Mouse (Mus musculus) kidney, adult 9 months (tissue): Measurements from ENCODE around the gene Zfp78.
"Not testable (repeated sequence)": the region's sequence is repeated elsewhere in the genome, so short reads cannot be mapped to it uniquely, and the experiment has no call there.

Experiments
- DNase-seq: peaks from one replicate; pipeline ENCODE4 v3.0.0; 2022

Zfp78 gene

DNA sequence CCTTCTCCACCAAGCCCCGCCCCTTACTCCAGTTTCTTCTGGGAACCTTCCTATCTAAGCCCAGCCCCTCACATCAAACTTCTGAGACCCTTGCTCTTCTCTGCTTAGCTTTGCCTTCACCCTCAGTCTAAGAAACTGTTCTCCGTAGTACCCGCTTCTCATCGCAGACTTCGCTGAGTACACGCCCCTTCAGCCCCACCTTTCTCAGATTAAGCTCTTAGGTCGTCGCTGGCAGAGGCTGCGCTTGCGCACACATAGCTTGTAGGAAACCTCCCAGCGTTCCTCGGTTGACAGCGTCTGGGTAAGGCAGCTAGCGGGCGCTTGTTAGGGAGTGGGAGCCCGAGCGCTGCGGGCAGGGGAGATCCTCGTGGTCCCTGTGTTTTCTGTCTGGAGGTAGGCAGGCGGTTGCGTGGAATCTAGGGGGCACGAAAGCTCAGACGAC lies at the start of gene Zfp78:
TSS of gene Zfp78 (plus strand) at position 234 of the 442 bp plus-strand sequence.
- DNase-seq, result no peak

DNA sequence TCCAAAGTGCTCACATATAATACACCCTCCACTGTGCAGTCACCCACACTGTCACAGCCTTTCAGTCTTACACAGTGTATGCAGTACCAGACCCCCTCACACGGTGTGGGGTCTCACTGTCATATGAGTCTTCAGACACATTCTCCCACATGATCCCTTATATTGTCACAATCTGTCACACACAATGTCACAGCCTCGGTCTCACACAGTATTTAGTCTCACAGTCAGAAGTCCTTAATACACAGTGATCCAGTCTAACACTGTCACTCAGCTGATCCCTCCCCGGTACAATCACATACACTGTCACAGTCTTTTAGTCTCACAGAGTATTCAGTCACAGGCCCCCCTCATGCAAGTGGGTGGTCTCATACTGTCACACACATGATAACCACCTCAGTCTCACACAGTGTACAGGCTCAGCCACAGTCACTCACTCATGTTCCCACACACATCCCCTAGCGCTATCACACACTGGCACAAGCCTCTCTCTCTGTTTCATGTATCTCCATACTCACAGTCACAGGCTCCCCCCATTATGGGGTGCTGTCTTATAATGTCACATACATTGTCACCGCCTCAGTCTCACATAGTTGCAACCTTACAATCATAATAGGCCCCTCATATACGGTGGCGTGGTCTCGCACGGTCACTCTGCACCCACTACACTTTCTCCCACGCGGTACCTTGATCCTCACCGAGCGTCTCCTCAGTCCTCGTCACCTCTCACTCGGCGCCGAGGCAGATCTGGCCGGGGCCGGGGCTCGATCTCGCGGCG lies 32.4 kb upstream of the Zfp78 start:
- no peak for DNase-seq

DNA sequence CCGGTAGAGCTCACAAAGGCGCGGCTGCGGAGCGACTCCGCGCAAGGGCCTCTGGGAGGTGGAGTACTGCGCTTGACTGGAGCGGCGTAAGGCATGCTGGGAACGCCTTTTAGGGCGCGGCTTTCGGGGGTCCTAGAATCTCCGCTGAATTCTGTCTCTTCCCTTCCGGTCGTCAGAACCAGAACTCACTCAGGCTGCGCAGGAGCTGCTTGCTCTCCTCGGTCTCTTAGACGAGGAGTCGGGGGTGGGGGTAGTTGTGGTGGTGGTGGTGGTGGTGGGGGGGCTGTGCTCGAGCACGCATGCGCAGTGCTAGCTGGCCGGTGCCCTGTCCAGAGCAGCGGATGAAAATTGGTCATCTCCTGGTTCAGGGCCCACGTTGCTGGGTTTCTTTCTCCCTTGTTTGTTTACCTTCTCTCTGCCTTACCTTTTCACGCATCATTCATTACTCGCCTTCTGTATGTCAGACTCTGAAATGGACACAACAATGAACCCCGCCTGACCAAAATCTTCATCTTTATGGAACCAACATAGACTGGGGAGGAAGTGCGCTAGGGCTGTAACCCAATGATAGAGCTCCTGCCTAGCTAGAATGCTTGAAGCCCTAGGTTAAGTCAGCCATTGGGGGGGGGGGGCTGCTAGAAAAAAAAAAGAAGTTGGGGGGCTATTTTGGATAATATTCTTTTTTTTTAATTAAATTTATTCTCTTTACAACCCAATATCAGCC lies 31.7 kb upstream of the Zfp78 start, which contains the start of gene Zfp583:
TSS of gene Zfp583 (minus strand) at position 53 of the 724 bp plus-strand sequence.
- peak; percentile 78 for DNase-seq

DNA sequence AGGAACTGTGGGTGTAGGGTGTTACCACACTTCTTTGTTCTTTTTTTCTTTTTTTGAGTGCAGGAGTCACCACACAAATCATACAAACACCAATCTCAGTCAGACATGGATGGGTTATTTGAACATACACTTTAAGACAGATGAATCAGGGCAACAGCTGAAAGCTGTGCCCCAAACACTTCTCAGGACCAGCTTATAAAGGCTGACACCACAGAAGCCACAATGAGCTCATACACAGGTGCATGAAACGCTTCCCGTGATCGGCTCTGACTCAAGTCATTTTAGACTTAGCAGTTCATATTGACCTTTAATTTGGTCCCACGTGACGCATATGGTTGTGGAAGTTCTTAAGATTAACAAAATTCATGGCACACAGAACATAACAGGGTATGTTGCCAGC lies 23.2 kb upstream of the Zfp78 start:
- no peak for DNase-seq

DNA sequence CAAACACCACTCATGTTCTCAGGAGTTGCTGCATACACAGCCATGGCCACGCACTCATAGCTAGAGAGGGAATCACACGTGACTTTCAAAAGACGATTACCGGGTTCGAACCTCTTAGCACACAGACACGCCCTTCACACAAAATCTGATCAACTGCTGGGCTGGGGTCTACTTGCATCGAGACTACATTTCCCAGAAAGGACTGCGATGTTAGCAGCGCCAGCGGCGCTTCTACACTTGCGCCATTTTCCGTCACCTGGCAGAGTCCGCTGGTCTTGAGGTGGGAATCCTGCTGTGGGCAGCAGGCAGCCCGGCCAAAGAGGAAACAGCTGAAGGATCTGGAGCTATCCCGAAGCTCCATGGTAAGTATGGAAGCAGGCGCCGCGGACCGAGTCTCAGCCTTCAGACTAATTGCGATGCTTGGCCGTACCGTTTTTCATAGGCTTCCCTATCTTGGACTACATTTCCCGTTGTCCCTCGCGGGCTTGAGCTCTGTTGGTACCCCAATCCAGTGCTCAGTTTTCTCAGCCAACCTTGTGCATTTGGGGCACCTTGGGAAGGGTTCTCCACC lies 19.5 kb upstream of the Zfp78 start, which contains the start of gene Gm3854:
TSS of gene Gm3854 (plus strand) at position 259 of the 571 bp plus-strand sequence.
- DNase-seq, result peak; percentile 58

DNA sequence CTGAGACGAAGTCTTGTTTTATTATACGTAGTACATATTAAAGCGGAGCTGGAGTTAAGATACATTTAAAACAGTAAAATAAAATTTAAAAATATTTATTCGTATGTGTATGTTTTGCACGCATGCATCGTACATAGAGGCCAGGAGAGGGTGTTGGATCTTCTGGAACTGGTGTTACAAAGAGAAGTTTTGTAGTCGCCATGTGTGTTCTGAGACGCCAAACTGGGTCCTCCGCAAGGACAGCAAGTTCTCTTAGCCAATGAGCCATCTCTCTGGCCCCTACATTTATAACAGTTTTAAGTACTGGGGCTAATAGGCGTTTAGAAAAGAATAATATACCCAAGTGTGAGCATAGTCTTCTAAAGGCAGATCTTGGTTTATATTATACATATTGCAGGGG lies 19.0 kb upstream of the Zfp78 start:
- DNase-seq, result no peak

DNA sequence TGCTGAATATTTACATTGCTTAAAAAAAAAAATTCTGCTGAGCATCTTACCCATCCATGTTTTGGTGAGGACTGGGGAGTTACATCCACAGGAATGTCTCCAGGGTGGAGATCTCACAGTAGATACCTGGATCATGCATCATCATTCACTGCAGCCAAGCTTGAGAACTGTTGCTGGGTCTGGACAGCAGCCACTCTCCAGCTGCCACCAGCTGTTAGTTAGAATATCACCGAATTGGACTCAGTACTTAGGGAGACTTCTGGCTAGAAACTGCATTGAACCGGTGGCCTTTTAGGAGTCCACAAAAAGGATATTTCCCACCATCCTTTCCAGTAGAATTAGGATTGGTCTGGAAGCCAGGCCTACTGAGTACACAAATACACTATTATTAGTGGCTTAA lies 5.0 kb upstream of the Zfp78 start:
- DNase-seq, result no peak

DNA sequence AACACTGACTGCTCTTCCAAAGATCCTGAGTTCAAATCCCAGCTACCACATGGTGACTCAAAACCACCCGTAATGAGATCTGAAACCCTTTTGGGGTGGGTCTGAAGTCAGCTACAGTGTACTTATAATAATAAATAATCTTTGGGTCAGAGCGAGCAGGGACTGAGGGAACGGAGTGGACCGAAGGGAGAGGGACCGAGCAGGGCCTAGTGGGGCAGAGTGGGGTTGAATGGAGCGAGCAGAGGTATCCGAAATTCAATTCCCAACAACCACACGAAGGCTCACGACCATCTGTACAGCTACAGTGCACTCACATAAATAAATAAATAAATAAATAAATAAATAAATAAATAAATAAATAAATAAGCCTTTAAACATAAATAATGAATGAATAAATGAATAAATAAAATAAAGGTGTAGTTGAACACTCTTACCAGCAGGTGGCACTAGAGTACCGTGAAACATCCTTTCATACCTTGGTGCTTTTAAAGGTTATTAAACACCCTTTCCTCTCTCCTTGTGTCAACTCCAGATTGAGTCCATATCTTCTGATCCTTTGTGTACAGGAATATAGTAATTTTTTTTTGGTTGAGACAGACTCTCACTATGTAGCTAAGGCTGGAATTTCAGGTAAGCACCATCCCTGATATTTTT lies 4.0 kb upstream of the Zfp78 start:
- DNase-seq, result peak; percentile 59

DNA sequence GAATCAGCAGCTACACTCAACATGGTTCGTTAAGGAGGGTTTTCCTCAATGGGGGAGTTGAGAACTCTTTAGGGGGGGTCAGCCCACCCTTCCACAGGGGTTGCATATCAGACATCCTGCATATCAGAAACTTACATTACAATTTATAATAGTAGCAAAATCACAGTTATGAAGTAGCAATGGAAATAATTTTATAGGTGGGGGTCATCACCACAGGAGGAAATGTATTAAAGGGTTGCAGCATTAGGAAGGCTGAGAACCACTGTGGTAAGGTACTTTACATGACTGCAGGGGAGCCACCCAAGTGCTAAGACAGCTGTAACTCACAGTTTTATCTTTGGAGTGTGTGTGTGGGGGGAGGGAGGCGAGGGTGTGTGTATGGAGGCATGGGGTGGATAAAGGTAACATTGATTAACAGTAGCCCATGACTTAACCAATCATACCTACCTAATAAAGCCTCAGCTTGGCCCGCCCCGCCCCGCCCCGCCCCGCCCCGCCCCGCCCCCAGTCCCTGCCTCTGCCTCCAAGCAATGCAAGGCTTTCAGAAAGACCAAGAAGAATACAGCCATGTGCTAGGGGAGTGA lies 2.5 kb upstream of the Zfp78 start:
- no peak for DNase-seq

DNA sequence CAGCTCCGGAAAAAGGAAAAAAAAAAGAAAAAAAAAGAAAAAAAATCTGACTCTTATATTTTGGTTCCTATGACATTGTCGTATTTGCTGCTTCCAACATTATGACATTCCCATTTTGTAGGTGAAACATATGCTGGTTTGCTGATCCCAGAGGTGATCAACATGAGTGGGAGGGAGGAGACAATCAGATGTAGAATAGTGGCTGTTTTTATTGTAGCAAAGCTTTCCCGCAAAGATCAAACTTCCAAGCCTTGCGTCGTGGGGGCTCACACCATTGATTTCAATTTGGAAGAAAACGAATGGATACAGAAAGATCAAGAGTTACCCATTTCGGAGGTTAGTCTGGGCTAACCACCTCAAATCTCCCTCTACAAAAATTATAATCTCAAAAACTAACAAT lies 1.3 kb upstream of the Zfp78 start:
- DNase-seq, result no peak

DNA sequence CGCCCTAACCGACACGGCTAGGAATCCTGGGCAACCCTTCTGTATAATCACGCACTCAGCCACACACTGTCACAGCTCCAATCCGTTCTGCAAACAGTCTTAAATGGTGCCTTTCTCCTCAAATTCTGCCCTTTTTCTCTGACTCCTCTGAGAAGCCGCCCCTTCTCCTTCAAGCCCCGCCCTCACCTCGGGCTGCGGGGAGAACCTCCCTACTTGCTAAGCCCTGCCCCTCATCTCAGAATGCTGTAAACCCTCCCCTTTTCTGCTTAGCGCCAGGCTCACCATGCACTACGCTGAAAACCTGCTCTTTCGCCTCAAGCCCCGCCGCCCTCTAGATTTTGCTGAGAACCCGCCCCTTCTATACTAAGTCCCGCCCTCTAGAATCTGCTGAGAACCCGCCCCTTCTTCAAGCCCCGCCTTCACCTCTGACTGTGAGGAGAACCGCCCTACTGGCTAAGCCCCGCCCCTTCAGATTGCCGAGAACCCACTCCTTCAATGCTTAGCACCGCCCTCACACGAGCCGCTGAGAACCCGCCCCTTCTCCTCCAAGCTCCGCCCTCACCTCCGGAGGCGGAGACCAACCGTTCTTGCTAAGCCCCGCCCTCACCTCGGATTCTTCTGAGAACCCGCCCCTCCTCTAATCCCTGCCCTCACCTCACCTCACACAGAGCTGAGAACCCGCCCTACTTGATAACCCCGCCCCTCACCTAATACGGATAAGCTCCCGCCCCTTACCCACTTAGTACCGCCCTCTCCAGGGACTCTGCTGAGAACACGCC lies 623 bp upstream of the Zfp78 start:
- peak; percentile 100 for DNase-seq

DNA sequence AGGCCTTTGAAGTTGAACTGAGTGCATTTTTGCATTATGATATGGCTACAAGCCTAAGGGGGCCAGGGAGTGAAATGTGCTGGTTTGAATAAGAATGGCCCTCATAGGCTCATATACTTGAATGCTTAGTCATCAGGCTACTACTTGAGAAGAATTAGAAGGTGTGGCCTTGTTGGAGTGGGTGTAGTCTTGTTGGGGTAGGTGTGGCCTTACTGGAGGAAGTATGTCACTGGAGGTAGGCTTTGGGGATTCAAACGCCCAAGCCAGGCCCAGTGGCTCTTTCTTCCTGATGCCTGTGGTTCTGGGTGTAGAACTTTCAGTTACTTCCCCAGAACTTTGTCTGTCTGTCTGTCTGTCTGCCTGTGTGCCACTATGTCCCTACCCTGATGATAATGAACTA lies 1.7 kb downstream of the Zfp78 start:
- no peak for DNase-seq

DNA sequence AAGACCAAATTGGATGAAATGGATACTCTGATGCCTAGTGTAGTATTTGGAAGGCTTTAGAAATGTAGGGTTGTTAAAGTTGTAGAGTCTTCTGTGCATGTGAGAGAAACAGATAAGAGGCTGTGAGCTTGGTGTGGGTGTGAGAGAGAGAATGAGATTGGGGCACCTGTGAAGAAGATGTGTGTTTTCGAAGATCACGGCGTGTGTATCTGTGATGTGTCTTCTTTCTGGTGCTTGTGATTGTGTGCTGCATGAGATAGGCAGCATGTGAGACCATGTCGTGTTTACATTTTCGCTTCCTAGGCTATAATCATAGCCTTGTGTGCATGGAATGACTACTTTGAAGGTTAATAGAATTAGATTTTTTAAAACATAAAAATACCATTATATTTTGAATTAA lies 4.1 kb downstream of the Zfp78 start:
- no peak for DNase-seq

DNA sequence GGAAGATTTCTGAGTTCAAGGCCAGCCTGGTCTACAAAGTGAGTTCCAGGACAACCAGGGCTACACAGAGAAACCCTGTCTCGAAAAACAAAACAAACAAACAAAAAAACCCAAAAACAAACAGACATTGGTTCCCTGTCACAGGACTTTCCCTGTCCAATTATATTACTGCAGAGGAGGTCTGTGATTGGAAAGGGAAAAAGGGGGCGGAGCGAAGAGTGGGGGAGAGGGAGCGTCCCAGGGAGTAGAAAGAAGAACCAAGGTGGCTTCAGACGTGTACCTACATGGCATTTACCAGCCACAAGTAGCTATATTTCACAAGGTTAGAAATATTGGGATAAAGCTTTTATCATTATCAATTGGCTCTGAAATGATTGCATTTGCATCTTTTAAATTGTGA lies 5.1 kb downstream of the Zfp78 start:
- not testable (repeated sequence) for DNase-seq

DNA sequence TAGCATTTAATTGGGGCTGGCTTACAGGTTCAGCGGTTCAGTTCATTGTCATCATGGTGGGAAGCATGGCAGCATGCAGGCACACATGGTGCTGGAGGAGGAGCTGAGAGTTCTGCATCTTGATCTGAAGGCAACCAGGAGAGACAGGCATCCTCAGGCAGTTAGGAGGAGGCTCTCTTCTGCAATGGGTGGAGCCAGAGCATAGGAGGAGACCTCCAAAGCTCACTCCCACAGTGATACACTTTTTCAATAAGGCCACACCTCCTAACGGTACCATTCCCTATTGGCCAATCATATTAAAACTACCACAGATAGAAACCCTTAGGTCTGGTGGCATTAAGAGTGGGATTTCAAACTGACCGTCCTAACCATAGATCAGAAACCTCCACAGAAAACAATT lies 6.4 kb downstream of the Zfp78 start:
- no peak for DNase-seq

DNA sequence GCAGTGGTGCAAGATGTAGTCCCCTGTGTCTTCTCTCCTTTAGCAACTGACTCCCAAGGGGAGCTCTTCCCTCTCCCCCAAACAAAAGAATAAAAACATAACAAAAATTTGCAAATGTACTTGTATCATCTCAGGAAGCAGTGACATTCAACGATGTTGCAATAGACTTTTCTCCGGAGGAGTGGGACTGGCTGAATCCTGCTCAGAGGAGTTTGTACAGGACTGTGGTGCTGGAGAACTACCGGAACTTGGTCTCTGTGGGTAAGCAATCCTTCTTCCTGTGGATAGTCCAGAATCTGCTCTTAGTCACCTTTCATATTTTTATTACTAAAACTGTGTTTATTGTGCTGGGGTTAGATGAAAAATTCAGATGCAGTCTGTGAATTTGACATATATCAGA lies 9.9 kb downstream of the Zfp78 start:
- no peak for DNase-seq

DNA sequence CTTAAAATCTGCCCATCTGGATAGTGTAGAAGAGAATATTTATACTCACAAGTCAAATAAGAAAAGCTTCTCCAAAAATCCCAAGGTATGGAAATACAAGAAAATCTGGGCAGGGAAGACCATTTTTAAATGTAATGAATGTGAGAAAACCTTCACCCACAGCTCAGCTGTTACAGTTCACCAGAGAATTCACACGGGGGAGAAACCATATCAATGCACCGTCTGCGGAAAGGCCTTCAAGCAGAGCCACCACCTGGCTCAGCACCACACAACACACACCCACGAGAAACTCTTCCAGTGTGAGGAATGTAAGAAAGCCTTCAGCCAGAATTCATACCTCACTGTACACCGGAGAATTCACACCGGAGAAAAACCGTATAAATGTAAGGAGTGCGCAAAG lies 15.4 kb downstream of the Zfp78 start:
- DNase-seq, result no peak

DNA sequence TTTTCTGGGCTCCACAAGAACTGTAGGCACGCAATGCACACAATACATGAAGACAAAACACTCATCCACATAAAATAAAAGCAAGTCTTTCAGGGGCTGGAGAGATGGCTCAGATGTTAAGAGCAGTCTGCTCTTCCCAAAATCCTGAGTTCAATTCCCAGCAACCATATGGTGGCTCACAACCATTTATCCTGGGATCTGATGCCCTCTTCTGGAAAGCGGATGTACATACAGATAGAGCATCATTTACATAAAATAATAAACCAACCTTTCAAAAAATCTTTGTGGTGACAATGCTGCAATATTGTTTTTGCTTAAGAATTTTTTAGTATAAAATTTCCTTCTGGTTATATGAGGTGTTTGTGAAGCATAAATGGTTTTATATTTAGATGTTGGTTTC lies 18.4 kb downstream of the Zfp78 start:
- no peak for DNase-seq

DNA sequence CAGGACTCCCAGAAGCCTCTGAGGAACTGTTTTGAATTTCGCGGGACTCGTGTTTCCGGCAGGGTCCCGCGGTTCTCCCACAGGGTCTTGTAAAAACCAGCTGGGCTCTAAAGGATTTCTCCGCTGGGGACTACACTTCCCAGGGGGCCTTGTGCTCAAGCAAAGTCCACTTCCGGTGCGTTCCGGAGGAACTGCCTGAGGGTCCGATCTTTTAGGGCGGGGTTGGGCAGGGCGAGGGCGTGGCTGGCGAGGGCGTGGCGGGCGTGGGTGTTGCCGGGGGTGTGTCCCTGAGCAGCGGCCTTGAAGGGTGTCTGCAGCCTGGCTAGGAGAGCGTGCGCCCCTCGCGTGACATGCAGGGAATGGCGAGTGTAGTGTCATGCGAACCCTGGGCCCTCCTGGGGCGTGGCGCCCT lies 20.0 kb downstream of the Zfp78 start, which contains the start of gene Zfp28:
TSS of gene Zfp28 (plus strand) at position 252 of the 412 bp plus-strand sequence.
- peak; percentile 95 for DNase-seq

DNA sequence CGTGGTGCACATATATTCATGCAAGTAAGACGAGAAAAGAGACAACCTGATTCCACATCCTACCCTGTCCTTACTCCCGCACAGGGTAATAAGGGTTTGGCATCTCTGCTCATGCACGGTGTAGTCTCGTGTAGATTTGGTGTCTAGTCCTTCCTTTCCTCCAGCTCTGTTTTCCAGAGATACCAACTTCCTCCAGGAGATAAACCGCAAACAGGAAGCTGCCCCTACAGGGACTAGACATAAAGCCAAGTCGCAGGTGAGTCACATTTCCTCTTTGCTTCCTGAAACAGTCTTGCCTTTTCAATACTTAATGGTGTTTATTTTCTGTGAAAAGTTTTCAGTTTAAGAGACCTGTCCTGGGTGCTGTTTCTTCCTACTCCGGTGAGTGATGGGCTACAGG lies 20.9 kb downstream of the Zfp78 start:
- DNase-seq, result no peak

DNA sequence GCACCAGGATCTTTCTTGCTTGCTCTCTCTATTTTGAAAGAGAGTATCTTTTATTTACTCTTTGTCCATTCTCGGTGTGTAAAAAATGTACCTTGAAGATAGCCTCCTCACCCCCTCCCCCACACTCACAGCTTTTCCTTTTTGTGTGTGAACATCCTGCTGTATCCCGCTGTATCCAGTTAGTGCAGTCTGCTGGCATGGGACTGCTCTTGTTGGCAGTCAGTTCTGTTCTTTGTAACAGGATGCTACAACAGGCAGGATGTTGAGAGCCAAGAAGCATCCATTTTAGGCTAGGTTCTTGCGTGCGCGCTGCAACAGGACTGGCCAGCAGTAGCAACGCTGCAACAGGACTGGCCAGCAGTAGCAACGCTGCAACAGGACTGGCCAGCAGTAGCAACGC lies 23.9 kb downstream of the Zfp78 start:
- peak; percentile 21 for DNase-seq

DNA sequence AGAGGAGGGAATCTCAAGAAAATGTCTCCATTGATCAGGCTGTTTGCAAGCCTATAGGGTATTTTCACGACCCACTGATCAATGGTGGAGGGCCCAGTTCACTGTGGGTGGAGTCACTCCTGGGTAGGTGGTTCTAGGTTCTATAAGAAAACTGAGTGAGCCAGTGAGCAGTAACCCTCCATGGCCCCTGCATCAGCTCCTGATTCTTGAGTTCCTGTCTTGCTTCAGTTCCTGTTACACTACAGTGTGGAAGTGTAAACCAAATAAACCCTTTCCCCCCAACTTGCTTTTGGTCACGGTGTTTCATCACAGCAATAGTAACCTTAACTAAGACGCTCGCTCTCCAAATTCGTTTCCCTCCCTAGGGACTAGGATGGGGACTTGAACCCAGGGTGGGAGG lies 25.9 kb downstream of the Zfp78 start:
- DNase-seq, result no peak
